Mouse (Mus musculus) midbrain, postnatal 0 days (tissue): ENCODE results near the gene Zfp446. TPM values are rescaled to one million over a fixed set of nuclear protein-coding genes. Genes with fewer than 3 reads are reported as not detected.

Experiments
- ATAC-seq: fragments of 200-750 bp; cut with Nextera tagmentation; 2 replicates; pipeline ENCODE4 v1.8.0; 2017; ENCODE audit warnings: moderate number of reproducible peaks, mild to moderate bottlenecking, moderate TSS enrichment, moderate library complexity; ENCODE audit not compliant: low FRiP score
- DNase-seq: peaks from one replicate; pipeline ENCODE4 v3.0.0-alpha.2; 2015; ENCODE audit warnings: low spot score
- H3K27ac ChIP-seq: fragments of 300-500 bp; sonication (generic); 2 replicates; pipeline ENCODE4 v1.5.1; 2014; ENCODE audit warnings: low read depth, mild to moderate bottlenecking, low read length, mixed read lengths
- H3K27me3 ChIP-seq: fragments of 300-500 bp; sonication (generic); 2 replicates; pipeline ENCODE4 v1.6.1; 2014; ENCODE audit warnings: low read length, control low read depth, mixed read lengths; ENCODE audit not compliant: insufficient read depth
- H3K36me3 ChIP-seq: fragments of 300-500 bp; sonication (generic); 2 replicates; pipeline ENCODE4 v1.6.1; 2014; ENCODE audit warnings: low read length, control low read depth, mixed read lengths; ENCODE audit not compliant: insufficient read depth
- H3K4me1 ChIP-seq: fragments of 300-500 bp; sonication (generic); 2 replicates; pipeline ENCODE4 v1.6.1; 2014; ENCODE audit warnings: mild to moderate bottlenecking, control low read depth, antibody characterized with exemption, low read length, mixed read lengths; ENCODE audit not compliant: insufficient read depth
- H3K4me2 ChIP-seq: fragments of 300-500 bp; sonication (generic); 2 replicates; pipeline ENCODE4 v1.6.1; 2014; ENCODE audit warnings: low read depth, mild to moderate bottlenecking, low read length, mixed read lengths; ENCODE audit not compliant: poor library complexity, severe bottlenecking
- H3K4me3 ChIP-seq: fragments of 300-500 bp; sonication (generic); 2 replicates; pipeline ENCODE4 v1.5.1; 2014; ENCODE audit warnings: low read depth, mild to moderate bottlenecking, low read length, moderate library complexity
- H3K9ac ChIP-seq: fragments of 300-500 bp; sonication (generic); replicated peaks from 2 replicates; pipeline ENCODE4 v1.6.1; 2014; ENCODE audit warnings: mild to moderate bottlenecking, low read length, moderate library complexity, mixed read lengths; ENCODE audit not compliant: poor library complexity, severe bottlenecking
- H3K9me3 ChIP-seq: fragments of 300-500 bp; sonication (generic); 2 replicates; pipeline ENCODE4 v1.6.1; 2016; ENCODE audit warnings: low read length, control low read depth
- CTCF ChIP-seq: IDR thresholded peaks from 2 replicates; pipeline ENCODE4 v1.5.1; 2016; ENCODE audit warnings: antibody characterized with exemption, mild to moderate bottlenecking
- WGBS: fragments of 180-500 bp; shearing (Covaris S2); extraction: QIAGEN DNeasy Blood & Tissue Kit; methylation state at CpG from one replicate; pipeline ENCODE4 v1.1.7; 2014; 5-methylcytosine and 5-hydroxymethylcytosine counted together
- polyA plus RNA-seq: library from polyadenylated mRNA; unstranded; fragments of >200 nt; fragmentation: Nextera tagmentation; extraction: Ambion mirVana; gene quantifications from 2 replicates; pipeline ENCODE4 v1.2.1, GENCODE M21; 2015
- total RNA-seq: library from RNA; depleted of rRNA; stranded (reverse); fragments of >200 nt; gene quantifications from 2 replicates; pipeline ENCODE4 v1.2.3, GENCODE M21; 2014

Gene Zfp446
- total and polyA plus RNA-seq, 2 experiments from 2014 or later: 8.9 to 11.9 TPM

GRCm38 (mm10) chr7:12993148-12993547 lies 15.5 kb downstream of the Zfp446 start:
- H3K4me2 ChIP-seq: no peak overlapping the region
- 91% methylated on average over 10 of the region's 10 CpGs for WGBS
- ATAC-seq: no peak
- no peaks in the 10 kb centered on the region for H3K27me3 ChIP-seq
- DNase-seq: no peak
- H3K27ac ChIP-seq: no peak overlapping the region
- TF ChIP-seq CTCF: no peak
- no peaks in the 10 kb centered on the region for H3K9me3 ChIP-seq
- no peaks in the 10 kb centered on the region for H3K4me1 ChIP-seq
- H3K36me3 ChIP-seq: no peaks in the 10 kb centered on the region
- no peak overlapping the region for H3K4me3 ChIP-seq
- H3K9ac ChIP-seq: no peak overlapping the region

GRCm38 (mm10) chr7:12995862-12996261 lies 18.2 kb downstream of the Zfp446 start:
- DNase-seq (no peak), ATAC-seq (no peak)
- Histone ChIP-seq H3K9me3 (no peaks in the 10 kb centered on the region), H3K27ac (no peak overlapping the region), H3K27me3 (no peaks in the 10 kb centered on the region), H3K36me3 (no peaks in the 10 kb centered on the region), H3K4me3 (no peak overlapping the region), H3K9ac (no peak overlapping the region), H3K4me1 (no peaks in the 10 kb centered on the region), H3K4me2 (no peak overlapping the region)
- TF ChIP-seq CTCF: no peak

GRCm38 (mm10) chr7:12997230-12997629 lies 19.6 kb downstream of the Zfp446 start:
- H3K27ac ChIP-seq: no peak overlapping the region
- DNase-seq (no peak), ATAC-seq (no peak)
- no peaks in the 10 kb centered on the region for H3K36me3 ChIP-seq
- H3K4me2 ChIP-seq: no peak overlapping the region
- no peaks in the 10 kb centered on the region for H3K4me1 ChIP-seq
- H3K27me3 ChIP-seq: no peaks in the 10 kb centered on the region
- no peak overlapping the region for H3K9ac ChIP-seq
- no peak overlapping the region for H3K4me3 ChIP-seq
- no peaks in the 10 kb centered on the region for H3K9me3 ChIP-seq
- 75% methylated on average over 5 of the region's 5 CpGs for WGBS
- no peak for TF ChIP-seq CTCF

GRCm38 (mm10) chr7:12998053-12998452 lies 20.4 kb downstream of the Zfp446 start, which contains the start of gene Slc27a5:
Gene Slc27a5, minus strand, starts transcription at chr7:12998192.
- Histone ChIP-seq H3K9ac (no peak within 1 kb of the TSS), H3K36me3 (no peaks in the 10 kb centered on the region), H3K9me3 (no peaks in the 10 kb centered on the region), H3K4me2 (no peak within 1 kb of the TSS), H3K27me3 (no peaks in the 10 kb centered on the region), H3K4me1 (no peaks in the 10 kb centered on the region), H3K27ac (no peak within 1 kb of the TSS), H3K4me3 (no peak within 1 kb of the TSS)
- ATAC-seq (no peak), DNase-seq (no peak)
- 78% methylated on average over 5 of the region's 5 CpGs for WGBS
- no peak for TF ChIP-seq CTCF

GRCm38 (mm10) chr7:12998851-12999250 lies 21.2 kb downstream of the Zfp446 start, which contains the start of gene Trim28:
Gene Trim28, plus strand, starts transcription at chr7:12999114.
- H3K27me3 ChIP-seq: no peaks in the 10 kb centered on the region
- no peak for TF ChIP-seq CTCF
- WGBS: 83% methylated on average over 3 of the region's 3 CpGs
- no peak within 1 kb of the TSS for H3K9ac ChIP-seq
- no peaks in the 10 kb centered on the region for H3K9me3 ChIP-seq
- no peaks in the 10 kb centered on the region for H3K4me1 ChIP-seq
- H3K27ac ChIP-seq: no peak within 1 kb of the TSS
- H3K36me3 ChIP-seq: no peaks in the 10 kb centered on the region
- no peak within 1 kb of the TSS for H3K4me3 ChIP-seq
- ATAC-seq (no peak), DNase-seq (no peak)
- no peak within 1 kb of the TSS for H3K4me2 ChIP-seq

- Histone ChIP-seq H3K4me2 (no peak overlapping the region), H3K36me3 (peaks cover 15% of the 10 kb centered on the region), H3K27me3 (no peaks in the 10 kb centered on the region), H3K4me1 (no peaks in the 10 kb centered on the region), H3K9ac (no peak overlapping the region), H3K4me3 (no peak overlapping the region), H3K9me3 (no peaks in the 10 kb centered on the region), H3K27ac (no peak overlapping the region)
- DNase-seq: no peak
- WGBS: 82% methylated on average over 1 of the region's 1 CpGs
- no peak for ATAC-seq
- TF ChIP-seq CTCF: no peak
Observed at GRCm38 (mm10) chr7:13001584-13001983, 23.9 kb downstream of the Zfp446 start.
